Mouse (Mus musculus): ENCODE results near the gene Gm26620. TPM values are rescaled to one million over a fixed set of nuclear protein-coding genes. Genes with fewer than 3 reads are reported as not detected.
A peak's percentile ranks its signal among the peaks of the same experiment; 100 is the strongest.

Gene Gm26620
- total and polyA plus RNA-seq, 3 experiments = 0.52 to 4.2 (median 1.9) TPM

- dilution Hi-C loops (cut with MboI; ENCODE audit: extremely low pct_ligation_motif_present, extremely low pct_unique_long_range_greater_than_20kb, low sequenced_read_pairs) = no loop called here
- DNase-seq (ENCODE audit: extremely low read depth) = peak; percentile 46
- H3K4me3 ChIP-seq (replicated peaks in 1 of 3; ENCODE audit: low read depth in 2 of 3, low read length in 2 of 3, poor library complexity in 1 of 3) = peak overlapping the region in 2 of 3 experiments; percentile 34 to 42
- TF ChIP-seq NRF1 (IDR thresholded peaks at IDR 0.05; ENCODE audit: low read depth, low read length) = no peak
- TF ChIP-seq HCFC1 (IDR thresholded peaks at IDR 0.05; ENCODE audit: low read depth, low read length) = no peak
- TF ChIP-seq POLR2A (IDR thresholded peaks at IDR 0.05; ENCODE audit: low read depth, low read length) = peak; percentile 11; the same call in 1 of the 2 replicates
- H3K79me2 ChIP-seq (replicated peaks; ENCODE audit: control insufficient read depth, extremely low read depth, insufficient read depth, poor library complexity, severe bottlenecking) = no peaks in the 10 kb centered on the region; the same call in 1 of the 2 replicates
- H3K4me2 ChIP-seq (ENCODE audit: insufficient read depth, low read depth, poor library complexity, severe bottlenecking) = peak overlapping the region; percentile 67
- H3K9ac ChIP-seq (ENCODE audit: insufficient read depth, low read depth) = peak overlapping the region; percentile 17; the same call in 1 of the 2 replicates
- in situ Hi-C loops (cut with MboI; ENCODE audit: low pct_ligation_motif_present, low pct_unique_long_range_greater_than_20kb, low sequenced_read_pairs) = no loop called here
- H3K36me3 ChIP-seq (replicated peaks in 1 of 2; ENCODE audit: control insufficient read depth in 1 of 2, insufficient read depth in 1 of 2, low read length in 1 of 2) = peaks cover 0 to 4% of the 10 kb centered on the region in 2 experiments
- H3K4me1 ChIP-seq (ENCODE audit: control insufficient read depth in 1 of 2, insufficient read depth in 2 of 2) = peaks cover 16 to 71% of the 10 kb centered on the region in 2 experiments
- H3K27me3 ChIP-seq (replicated peaks) = no peaks in the 10 kb centered on the region
- H3K9me3 ChIP-seq (replicated peaks; ENCODE audit: low read length) = no peaks in the 10 kb centered on the region
- H3K27ac ChIP-seq (ENCODE audit: insufficient read depth, low read depth) = peak overlapping the region; percentile 76
Measured at GRCm38 (mm10) chr1:170926941-170927340, 42.1 kb downstream of the Gm26620 start.

GRCm38 (mm10) chr1:170927378-170927777 lies 42.5 kb downstream of the Gm26620 start, which contains the start of gene Fcrla:
Gene Fcrla, minus strand, starts transcription at chr1:170927583.
- H3K9ac ChIP-seq (ENCODE audit: insufficient read depth, low read depth) = peak within 1 kb of the TSS; percentile 17
- peaks cover 16 to 76% of the 10 kb centered on the region in 2 experiments for H3K4me1 ChIP-seq (ENCODE audit: control insufficient read depth in 1 of 2, insufficient read depth in 2 of 2)
- H3K9me3 ChIP-seq (replicated peaks; ENCODE audit: low read length) = no peaks in the 10 kb centered on the region
- H3K4me3 ChIP-seq (replicated peaks in 1 of 3; ENCODE audit: low read depth in 2 of 3, low read length in 2 of 3, poor library complexity in 1 of 3) = peak within 1 kb of the TSS; percentile 9 to 42 (median 34)
- dilution Hi-C loops (cut with MboI; ENCODE audit: extremely low pct_ligation_motif_present, extremely low pct_unique_long_range_greater_than_20kb, low sequenced_read_pairs) (no loop called here), in situ Hi-C loops (cut with MboI; ENCODE audit: low pct_ligation_motif_present, low pct_unique_long_range_greater_than_20kb, low sequenced_read_pairs) (no loop called here)
- no peaks in the 10 kb centered on the region for H3K36me3 ChIP-seq (replicated peaks in 1 of 2; ENCODE audit: control insufficient read depth in 1 of 2, insufficient read depth in 1 of 2, low read length in 1 of 2)
- peak within 1 kb of the TSS; percentile 80 for H3K27ac ChIP-seq (ENCODE audit: insufficient read depth, low read depth)
- no peaks in the 10 kb centered on the region; the same call in 1 of the 2 replicates for H3K79me2 ChIP-seq (replicated peaks; ENCODE audit: control insufficient read depth, extremely low read depth, insufficient read depth, poor library complexity, severe bottlenecking)
- peak within 1 kb of the TSS; percentile 83 for H3K4me2 ChIP-seq (ENCODE audit: insufficient read depth, low read depth, poor library complexity, severe bottlenecking)
- DNase-seq (ENCODE audit: extremely low read depth) = peak; percentile 47
- no peaks in the 10 kb centered on the region for H3K27me3 ChIP-seq (replicated peaks)
- TF ChIP-seq BHLHE40 (IDR thresholded peaks at IDR 0.05; ENCODE audit: low read depth, low read length) = 0 out of 2 replicates have a peak, but pooled peaks have one; percentile 13
- no peak for TF ChIP-seq RCOR1 (conservative IDR thresholded peaks at IDR 0.05; ENCODE audit: low read depth, low read length)
- no peak for TF ChIP-seq CTCF (conservative IDR thresholded peaks at IDR 0.05 in 1 of 2, IDR thresholded peaks at IDR 0.05 in 1 of 2; ENCODE audit: low read depth in 2 of 2, low read length in 2 of 2)
- no peak for TF ChIP-seq CHD2 (IDR thresholded peaks at IDR 0.05; ENCODE audit: low read length)
- TF ChIP-seq TCF12 (IDR thresholded peaks at IDR 0.05; ENCODE audit: low read depth, low read length) = peak; percentile 22; the same call in 1 of the 2 replicates
- TF ChIP-seq RAD21 (IDR thresholded peaks at IDR 0.05; ENCODE audit: low read depth, low read length) = no peak
- 0 out of 2 replicates have a peak, but pooled peaks have one; percentile 16 for TF ChIP-seq IRF4 (IDR thresholded peaks at IDR 0.05; ENCODE audit: low read depth, low read length)
- TF ChIP-seq ELF1 (IDR thresholded peaks at IDR 0.05; ENCODE audit: low read depth, low read length) = no peak
- no peak for TF ChIP-seq MAZ (IDR thresholded peaks at IDR 0.05; ENCODE audit: low read depth, low read length)
- TF ChIP-seq E2F4 (IDR thresholded peaks at IDR 0.05; ENCODE audit: insufficient replicate concordance, low read depth, low read length) = no peak
- TF ChIP-seq MYC (IDR thresholded peaks at IDR 0.05; ENCODE audit: low read depth, low read length) = no peak
- no peak; the same call in 1 of the 2 replicates for TF ChIP-seq ZMIZ1 (IDR thresholded peaks at IDR 0.05; ENCODE audit: low read depth, low read length)
- no peak for TF ChIP-seq JUND (conservative IDR thresholded peaks at IDR 0.05; ENCODE audit: low read depth, low read length)
- TF ChIP-seq USF1 (IDR thresholded peaks at IDR 0.05; ENCODE audit: low read depth, low read length) = no peak
- no peak for TF ChIP-seq ZNF384 (IDR thresholded peaks at IDR 0.05; ENCODE audit: low read depth, low read length)
- no peak for TF ChIP-seq KAT2A (IDR thresholded peaks at IDR 0.05; ENCODE audit: insufficient replicate concordance, low read length)
- TF ChIP-seq POLR2AphosphoS2 (IDR thresholded peaks at IDR 0.05; ENCODE audit: low read depth, low read length) = no peak
- TF ChIP-seq MXI1 (IDR thresholded peaks at IDR 0.05; ENCODE audit: low read depth, low read length) = no peak
- TF ChIP-seq HCFC1 (IDR thresholded peaks at IDR 0.05; ENCODE audit: low read depth, low read length) = no peak; the same call in 1 of the 2 replicates
- peak; percentile 89 for TF ChIP-seq ZKSCAN1 (IDR thresholded peaks at IDR 0.05; ENCODE audit: borderline replicate concordance, low read depth, low read length)
- TF ChIP-seq MAFK (IDR thresholded peaks at IDR 0.05; ENCODE audit: insufficient replicate concordance, low read length) = no peak
- no peak for TF ChIP-seq MAX (IDR thresholded peaks at IDR 0.05; ENCODE audit: low read length)
- no peak for TF ChIP-seq USF2 (conservative IDR thresholded peaks at IDR 0.05; ENCODE audit: low read depth, low read length)
- no peak for TF ChIP-seq UBTF (IDR thresholded peaks at IDR 0.05; ENCODE audit: low read depth, low read length)
- TF ChIP-seq TBP (conservative IDR thresholded peaks at IDR 0.05; ENCODE audit: low read depth, low read length) = peak; percentile 19; the same call in 1 of the 2 replicates
- TF ChIP-seq SMC3 (IDR thresholded peaks at IDR 0.05; ENCODE audit: low read depth, low read length) = no peak
- TF ChIP-seq ETS1 (conservative IDR thresholded peaks at IDR 0.05; ENCODE audit: low read depth, low read length) = no peak
- peak; percentile 74 for TF ChIP-seq EP300 (IDR thresholded peaks at IDR 0.05; ENCODE audit: low read length)
- no peak for TF ChIP-seq ZC3H11A (IDR thresholded peaks at IDR 0.05; ENCODE audit: low read depth, low read length)
- TF ChIP-seq CHD1 (IDR thresholded peaks at IDR 0.05; ENCODE audit: low read depth, low read length) = no peak
- no peak for TF ChIP-seq NRF1 (IDR thresholded peaks at IDR 0.05; ENCODE audit: low read depth, low read length)
- TF ChIP-seq JUN (IDR thresholded peaks at IDR 0.05; ENCODE audit: insufficient read depth, low read depth, low read length) = no peak

All from CH12.LX (cell line).